Mouse (Mus musculus) macrophage (primary cell): ENCODE data around the gene Cluap1. TPM values are rescaled to one million over a fixed set of nuclear protein-coding genes. Genes with fewer than 3 reads are reported as not detected.

Experiments
- H3K27ac ChIP-seq: fragments of 350-480 bp; formaldehyde crosslinking; 2 replicates; pipeline ENCODE4 v1.9.0; 2021
- H3K36me3 ChIP-seq: fragments of 350-480 bp; formaldehyde crosslinking; 2 replicates; pipeline ENCODE4 v1.9.0; 2021; ENCODE audit errors: inconsistent target
- H3K4me3 ChIP-seq: fragments of 350-480 bp; formaldehyde crosslinking; 2 replicates; pipeline ENCODE4 v1.9.0; 2021; ENCODE audit errors: inconsistent target
- H3K79me2 ChIP-seq: fragments of 350-480 bp; formaldehyde crosslinking; 2 replicates; pipeline ENCODE4 v1.9.0; 2021; ENCODE audit errors: inconsistent target
- WGBS: methylation state at CpG from one replicate; pipeline ENCODE4 v1.1.7; 2026; ENCODE audit warnings: inconsistent platforms; ENCODE audit not compliant: missing documents; 5-methylcytosine and 5-hydroxymethylcytosine counted together
- polyA plus RNA-seq: library from polyadenylated mRNA; stranded (reverse); fragments of 250-400 nt; gene quantifications from 3 replicates; pipeline ENCODE4 v1.2.4, GENCODE M21; 2018; ENCODE audit warnings: inconsistent platforms
- total RNA-seq, 78 experiments: library from RNA; depleted of rRNA; stranded (reverse); fragments of 250-400 nt; gene quantifications; 1 replicate in 9 of 78; 2 replicates in 24 of 78; 3 replicates in 43 of 78; 4 replicates in 2 of 78; pipeline ENCODE4 v1.2.4; 2018; ENCODE audit warnings: inconsistent platforms in 56 of 78

Gene Cluap1
- 10 to 100 TPM in 18 of 26 experiments, 1 to 10 TPM in 8; 3.2 to 34.3 (median 19.6) TPM for total RNA-seq (2018; cell fraction: chromatin; rRNA removed)
- total RNA-seq (2018; cell fraction: cytosol; rRNA removed), result 1 to 10 TPM; 3.7 to 9.8 (median 7.3) TPM
- 10 to 100 TPM in 14 of 26 experiments, 1 to 10 TPM in 12; 1.9 to 18.3 (median 10.2) TPM for total RNA-seq (2018; cell fraction: nucleus; rRNA removed)
- 6.1 to 9.4 TPM (median 7.9 TPM) in 3 replicates for polyA plus RNA-seq

DNA sequence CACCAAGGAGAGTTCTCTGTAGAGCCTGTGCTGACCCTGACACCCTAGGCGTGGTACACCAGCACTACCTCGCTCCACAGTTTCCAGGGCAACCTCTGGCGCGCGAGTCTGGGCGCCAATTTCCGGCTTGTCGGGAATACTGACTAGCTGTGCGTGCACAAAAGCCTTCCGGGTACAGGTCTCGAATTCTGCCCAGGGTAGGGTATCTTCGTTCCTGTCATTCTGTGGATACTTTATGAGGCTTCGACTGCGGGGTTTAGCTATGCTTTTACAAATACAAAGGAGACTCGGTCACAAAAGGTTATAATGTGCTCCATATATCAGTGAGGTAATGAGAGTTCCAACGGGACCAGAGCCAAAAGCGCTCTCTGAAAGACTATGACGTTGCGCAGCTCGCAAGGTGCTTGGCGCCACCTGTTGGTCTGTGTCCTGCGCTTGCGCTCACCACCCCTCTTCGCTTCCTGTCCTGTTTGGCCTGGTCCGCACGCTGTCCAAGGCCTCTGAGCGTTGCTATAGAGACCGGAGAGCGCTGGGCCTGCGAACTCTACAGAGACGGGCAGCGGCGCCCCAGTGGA lies at the start of gene Cluap1, which contains the start of gene 1700037C18Rik:
Gene Cluap1, plus strand, starts transcription at position 265 of the 575 bp plus-strand sequence.
Gene 1700037C18Rik, minus strand, starts transcription at position 153 of the 575 bp plus-strand sequence.
- no peaks in the 10 kb centered on the region for H3K79me2 ChIP-seq
- peaks cover 9% of the 10 kb centered on the region for H3K36me3 ChIP-seq
- WGBS, result under 1% methylated on average over 33 of the region's 33 CpGs
- H3K27ac ChIP-seq, result peak within 1 kb of the TSS; percentile 64
- peak within 1 kb of the TSS; percentile 69 for H3K4me3 ChIP-seq

GRCm38 (mm10) chr16:3859254-3859653 lies 49.3 kb upstream of the Cluap1 start:
- H3K79me2 ChIP-seq, result no peaks in the 10 kb centered on the region
- H3K27ac ChIP-seq, result no peak overlapping the region
- H3K4me3 ChIP-seq, result no peak overlapping the region
- H3K36me3 ChIP-seq, result peaks cover 14% of the 10 kb centered on the region; the same call in 1 of the 2 replicates
- 90% methylated on average over 1 of the region's 4 CpGs for WGBS

GRCm38 (mm10) chr16:3871815-3872214 lies 36.8 kb upstream of the Cluap1 start:
- H3K27ac ChIP-seq, result no peak overlapping the region
- H3K79me2 ChIP-seq, result peaks cover 3% of the 10 kb centered on the region; the same call in 1 of the 2 replicates
- WGBS, result 7% methylated on average over 16 of the region's 16 CpGs
- H3K4me3 ChIP-seq, result peak overlapping the region; percentile 48
- H3K36me3 ChIP-seq, result no peaks in the 10 kb centered on the region

- peak within 1 kb of the TSS; percentile 48 for H3K4me3 ChIP-seq
- WGBS, result 10% methylated on average over 47 of the region's 47 CpGs
- no peak within 1 kb of the TSS for H3K27ac ChIP-seq
- no peaks in the 10 kb centered on the region for H3K36me3 ChIP-seq
- peaks cover 6% of the 10 kb centered on the region; the same call in 1 of the 2 replicates for H3K79me2 ChIP-seq
Measured at GRCm38 (mm10) chr16:3872216-3873047, 36.2 kb upstream of the Cluap1 start, which contains the start of gene Naa60. Gene Naa60 (plus strand): TSS chr16:3872375.

DNA sequence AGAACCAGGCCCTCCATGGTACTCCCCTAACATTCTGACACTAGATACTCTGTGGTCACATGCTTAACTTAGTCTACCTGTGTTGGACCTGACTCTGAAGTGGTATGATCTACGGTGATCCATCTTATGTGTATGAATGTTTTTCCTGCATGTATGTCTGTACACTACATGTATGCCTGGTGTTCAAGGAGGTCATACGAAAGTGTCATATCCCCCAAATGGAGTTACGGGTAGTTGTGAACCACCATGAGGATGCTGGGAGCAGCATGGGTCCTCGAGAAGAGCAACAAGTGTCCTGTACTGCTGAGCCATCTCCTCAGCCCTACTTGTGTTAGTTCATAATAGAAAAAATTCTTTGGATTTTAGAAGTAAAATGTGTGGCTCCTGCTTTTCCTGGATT lies 32.3 kb upstream of the Cluap1 start:
- Histone ChIP-seq H3K27ac (no peak overlapping the region), H3K79me2 (peaks cover 41% of the 10 kb centered on the region; the same call in 1 of the 2 replicates), H3K4me3 (no peak overlapping the region), H3K36me3 (no peaks in the 10 kb centered on the region)
- WGBS, result 96% methylated on average over 4 of the region's 4 CpGs

DNA sequence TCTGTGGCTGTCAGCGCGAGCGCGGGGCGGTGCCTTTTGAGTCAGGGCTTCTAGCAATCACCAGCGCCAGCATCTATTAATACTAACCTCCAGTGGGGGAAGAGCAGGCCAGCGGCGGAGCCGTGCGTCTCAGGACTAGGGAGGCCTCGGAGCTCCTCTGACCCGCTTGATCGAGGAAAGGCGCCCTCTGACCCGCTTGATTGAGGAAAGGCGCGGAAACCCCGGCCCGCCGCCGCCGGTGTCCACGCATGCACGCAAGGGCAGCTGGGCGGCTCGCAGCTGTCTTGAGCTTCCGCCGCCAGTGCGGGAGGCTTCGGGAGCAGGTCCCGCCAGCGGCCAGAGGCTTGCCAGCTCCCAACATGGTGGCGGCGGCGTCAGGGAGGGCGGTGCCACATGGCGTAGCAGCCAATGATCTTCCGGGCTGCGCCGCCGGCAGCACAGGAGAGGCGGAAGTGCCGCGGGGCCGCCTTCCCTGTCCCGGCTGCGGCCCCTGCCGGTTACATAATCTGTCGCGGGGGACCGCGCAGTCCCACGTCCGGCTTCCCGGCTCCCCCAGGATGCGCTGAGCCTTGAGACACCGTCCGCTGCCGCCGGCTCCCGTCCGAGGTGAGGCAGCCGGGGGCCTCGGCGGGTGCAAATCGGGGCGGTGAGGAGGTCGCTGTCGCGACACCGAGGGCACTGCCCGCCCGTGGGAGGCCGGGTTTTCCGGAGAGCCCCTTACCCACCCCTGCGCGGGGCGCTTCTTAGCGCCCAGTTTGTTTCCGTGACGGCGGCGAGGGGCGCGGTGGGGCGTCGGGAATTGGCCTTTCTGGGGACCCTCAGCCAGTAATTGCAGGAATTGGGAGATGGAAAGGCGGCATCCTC lies 24.2 kb upstream of the Cluap1 start, which contains the start of the genes Zfp597 and Gm20695:
Gene Zfp597, minus strand, starts transcription at position 361 of the 864 bp plus-strand sequence.
Gene Gm20695, plus strand, starts transcription at position 448 of the 864 bp plus-strand sequence.
- WGBS, result under 1% methylated on average over 83 of the region's 88 CpGs
- Histone ChIP-seq H3K4me3 (peak within 1 kb of the TSS; percentile 80), H3K79me2 (peaks cover 91% of the 10 kb centered on the region), H3K27ac (peak within 1 kb of the TSS; percentile 73), H3K36me3 (no peaks in the 10 kb centered on the region)

DNA sequence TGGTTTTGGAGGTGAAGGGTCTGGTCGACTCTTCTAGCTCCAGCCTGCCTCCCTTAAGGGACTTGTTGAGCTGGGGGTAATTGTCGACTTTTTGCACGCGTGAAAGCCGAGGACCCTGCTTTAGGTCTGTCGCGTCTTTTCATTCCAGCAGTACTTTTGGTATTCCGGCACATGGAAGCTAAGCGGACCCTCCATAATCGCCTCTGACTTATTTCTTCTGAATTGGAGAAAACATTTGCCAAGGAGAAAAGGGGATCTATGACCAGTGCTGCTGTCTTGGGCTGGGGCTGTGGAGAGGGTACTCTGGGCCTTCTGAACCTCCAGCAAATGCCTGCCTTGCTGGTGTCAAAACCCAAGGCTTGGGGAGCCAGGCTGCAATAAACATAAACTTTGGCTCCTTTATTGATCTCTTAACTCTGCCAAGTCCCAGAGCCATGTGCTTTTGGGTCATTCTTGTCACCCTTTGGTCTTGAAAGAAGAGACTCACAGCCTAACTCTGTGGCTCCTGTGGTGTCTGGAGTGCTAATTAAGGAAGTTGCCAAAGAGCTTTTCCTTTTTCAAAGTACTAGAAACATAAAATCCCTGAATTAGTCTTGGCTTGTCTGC lies 23.4 kb upstream of the Cluap1 start:
- Histone ChIP-seq H3K27ac (peak overlapping the region; percentile 73), H3K4me3 (peak overlapping the region; percentile 80), H3K36me3 (no peaks in the 10 kb centered on the region), H3K79me2 (peaks cover 94% of the 10 kb centered on the region)
- WGBS, result 2% methylated on average over 10 of the region's 10 CpGs

- Histone ChIP-seq H3K4me3 (no peak overlapping the region), H3K27ac (no peak overlapping the region), H3K36me3 (no peaks in the 10 kb centered on the region), H3K79me2 (peaks cover 87% of the 10 kb centered on the region)
- WGBS, result 93% methylated on average over 14 of the region's 14 CpGs
Measured at GRCm38 (mm10) chr16:3891621-3892295, 16.8 kb upstream of the Cluap1 start.

DNA sequence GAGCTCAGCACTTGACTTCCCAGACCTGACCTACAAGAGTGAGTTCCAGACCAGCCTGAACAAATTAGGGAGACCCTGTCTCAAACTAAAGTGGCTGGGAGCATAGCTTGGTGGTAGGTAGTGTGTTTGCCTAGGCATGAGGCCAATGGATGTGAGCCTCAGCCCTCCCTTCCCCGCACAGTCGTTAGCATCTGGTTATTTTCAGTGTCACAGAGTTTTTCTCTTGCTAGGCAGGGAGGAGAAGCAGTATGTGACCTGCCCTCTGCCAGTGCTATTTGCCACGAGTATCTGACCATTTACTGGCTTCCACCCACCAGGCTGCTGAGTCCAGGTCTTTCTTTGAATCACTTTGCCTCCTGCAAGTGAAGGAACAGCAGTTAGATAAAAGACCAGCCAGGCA lies 14.9 kb upstream of the Cluap1 start:
- H3K36me3 ChIP-seq, result peaks cover 15% of the 10 kb centered on the region; the same call in 1 of the 2 replicates
- peak overlapping the region; percentile 99 for H3K27ac ChIP-seq
- WGBS, result 59% methylated on average over 3 of the region's 3 CpGs

GRCm38 (mm10) chr16:3895173-3895792 lies 13.3 kb upstream of the Cluap1 start:
- H3K79me2 ChIP-seq, result peaks cover 64% of the 10 kb centered on the region
- peak overlapping the region; percentile 33 for H3K4me3 ChIP-seq
- peaks cover 31% of the 10 kb centered on the region for H3K36me3 ChIP-seq
- H3K27ac ChIP-seq, result peak overlapping the region; percentile 99
- WGBS, result 6% methylated on average over 9 of the region's 9 CpGs

More for the DNA sequence above, 14.9 kb upstream of the Cluap1 start:
- Histone ChIP-seq H3K4me3 (no peak overlapping the region), H3K79me2 (peaks cover 79% of the 10 kb centered on the region)

- peaks cover 56% of the 10 kb centered on the region for H3K79me2 ChIP-seq
- peak overlapping the region; percentile 99 for H3K27ac ChIP-seq
- 41% methylated on average over 6 of the region's 6 CpGs for WGBS
- peak overlapping the region; percentile 33; the same call in 1 of the 2 replicates for H3K4me3 ChIP-seq
- peaks cover 38% of the 10 kb centered on the region for H3K36me3 ChIP-seq
Measured at GRCm38 (mm10) chr16:3896046-3896445, 12.6 kb upstream of the Cluap1 start.

GRCm38 (mm10) chr16:3896553-3896952 lies 12.0 kb upstream of the Cluap1 start:
- H3K4me3 ChIP-seq, result no peak overlapping the region
- no peak overlapping the region; the same call in 1 of the 2 replicates for H3K27ac ChIP-seq
- H3K79me2 ChIP-seq, result peaks cover 51% of the 10 kb centered on the region
- H3K36me3 ChIP-seq, result peaks cover 43% of the 10 kb centered on the region
- 78% methylated on average over 1 of the region's 1 CpGs for WGBS
